Mouse (Mus musculus): ENCODE results near the gene Arsb.

DNA sequence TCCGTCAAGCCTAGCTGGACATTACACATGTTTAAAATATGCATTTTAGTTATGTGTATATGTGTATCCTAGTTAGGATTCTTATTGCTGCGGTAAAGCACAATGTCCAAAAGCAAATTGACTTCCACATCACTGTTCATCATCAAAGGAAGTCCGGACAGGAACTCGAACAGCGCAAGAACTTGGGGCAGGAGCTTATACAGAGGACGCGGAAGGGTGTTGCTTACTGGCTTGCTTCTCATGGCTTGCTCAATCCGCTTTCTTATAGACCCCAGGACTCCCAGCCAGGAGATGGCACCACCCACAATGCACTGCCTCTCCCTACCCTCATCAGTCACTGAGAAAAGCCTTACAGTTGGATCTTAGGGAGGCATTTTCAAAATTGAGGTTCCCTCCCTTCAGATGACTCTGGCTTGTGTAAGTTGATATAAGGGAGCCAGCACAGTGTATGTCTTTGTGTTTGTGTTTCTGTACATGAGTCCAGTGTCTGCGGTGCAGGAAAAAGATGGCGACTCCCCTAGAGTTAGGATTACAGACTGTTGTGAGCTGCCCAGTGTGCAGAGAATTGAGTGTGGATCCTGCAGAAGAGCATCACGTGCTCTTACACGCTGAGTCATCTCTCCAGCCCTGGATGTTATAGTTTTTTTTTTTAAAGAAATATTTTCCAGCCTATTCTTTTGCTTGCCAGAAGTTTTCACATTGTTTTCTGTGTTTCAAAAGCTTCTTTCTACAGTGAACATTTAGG is 66.2 kb downstream of the Arsb start:
- TF ChIP-seq CTCF (IDR thresholded peaks at IDR 0.05; ENCODE audit: low read depth): no peak
- no peak for TF ChIP-seq EP300 (IDR thresholded peaks at IDR 0.05; ENCODE audit: low read depth)

All from liver, postnatal 0 days (tissue).